Mouse (Mus musculus): ENCODE data around the gene Cd164l2.

- TF ChIP-seq POLR2A (IDR thresholded peaks at IDR 0.05; ENCODE audit: borderline replicate concordance, insufficient read depth, low read length) (no peak), CTCF (IDR thresholded peaks at IDR 0.05; ENCODE audit: borderline replicate concordance, insufficient read depth, low read depth, low read length) (no peak)
Measured at GRCm38 (mm10) chr4:133213268-133213590, 1.3 kb downstream of the Cd164l2 start.

Data from cerebellum, adult 2 months (tissue).